Mouse (Mus musculus): ENCODE measurements around the gene Stard7. TPM values are rescaled to one million over a fixed set of nuclear protein-coding genes. Genes with fewer than 3 reads are reported as not detected.
A peak's percentile ranks its signal among the peaks of the same experiment; 100 is the strongest.

Gene Stard7
- polyA plus RNA-seq, 2 experiments: 60.8 to 79.0 TPM

GRCm38 (mm10) chr2:127341159-127341558 lies 71.1 kb downstream of the Stard7 start:
- Histone ChIP-seq H3K9me3 (ENCODE audit: control insufficient read depth, low read length) (no peaks in the 10 kb centered on the region), H3K9ac (ENCODE audit: low read depth, low read length, severe bottlenecking) (no peak overlapping the region), H3K27ac (replicated peaks; ENCODE audit: low read depth, low read length) (no peak overlapping the region), H3K36me3 (ENCODE audit: control insufficient read depth, insufficient read depth, low read length) (no peaks in the 10 kb centered on the region), H3K27me3 (ENCODE audit: control insufficient read depth, insufficient read depth, low read length) (peaks cover 10% of the 10 kb centered on the region; the same call in 1 of the 2 replicates), H3K4me1 (ENCODE audit: control insufficient read depth, insufficient read depth, low read length) (no peaks in the 10 kb centered on the region), H3K4me2 (replicated peaks; ENCODE audit: low read depth, low read length, severe bottlenecking) (no peak overlapping the region), H3K4me3 (replicated peaks; ENCODE audit: low read length) (no peak overlapping the region)
- ATAC-seq (ENCODE audit: low FRiP score, low read depth) (no peak), DNase-seq (ENCODE audit: low spot score) (peak; percentile 53)
- 22% methylated on average over 3 of the region's 3 CpGs for WGBS
- no peak for TF ChIP-seq POLR2A (IDR thresholded peaks at IDR 0.05; ENCODE audit: borderline replicate concordance, extremely low read depth, insufficient read depth, insufficient read length)

GRCm38 (mm10) chr2:127346334-127346733 lies 76.3 kb downstream of the Stard7 start:
- DNase-seq (ENCODE audit: low spot score) (no peak), ATAC-seq (ENCODE audit: low FRiP score, low read depth) (no peak)
- Histone ChIP-seq H3K9me3 (ENCODE audit: control insufficient read depth, low read length) (no peaks in the 10 kb centered on the region), H3K27me3 (ENCODE audit: control insufficient read depth, insufficient read depth, low read length) (no peaks in the 10 kb centered on the region), H3K36me3 (ENCODE audit: control insufficient read depth, insufficient read depth, low read length) (no peaks in the 10 kb centered on the region), H3K4me2 (replicated peaks; ENCODE audit: low read depth, low read length, severe bottlenecking) (no peak overlapping the region), H3K27ac (replicated peaks; ENCODE audit: low read depth, low read length) (no peak overlapping the region), H3K4me3 (replicated peaks; ENCODE audit: low read length) (no peak overlapping the region), H3K4me1 (ENCODE audit: control insufficient read depth, insufficient read depth, low read length) (no peaks in the 10 kb centered on the region), H3K9ac (ENCODE audit: low read depth, low read length, severe bottlenecking) (no peak overlapping the region)
- 73% methylated on average over 1 of the region's 1 CpGs for WGBS
- TF ChIP-seq POLR2A (IDR thresholded peaks at IDR 0.05; ENCODE audit: borderline replicate concordance, extremely low read depth, insufficient read depth, insufficient read length): no peak

- Histone ChIP-seq H3K9ac (ENCODE audit: low read depth, low read length, severe bottlenecking) (no peak overlapping the region), H3K36me3 (ENCODE audit: control insufficient read depth, insufficient read depth, low read length) (no peaks in the 10 kb centered on the region), H3K27ac (replicated peaks; ENCODE audit: low read depth, low read length) (no peak overlapping the region), H3K4me3 (replicated peaks; ENCODE audit: low read length) (no peak overlapping the region), H3K27me3 (ENCODE audit: control insufficient read depth, insufficient read depth, low read length) (no peaks in the 10 kb centered on the region), H3K9me3 (ENCODE audit: control insufficient read depth, low read length) (no peaks in the 10 kb centered on the region), H3K4me2 (replicated peaks; ENCODE audit: low read depth, low read length, severe bottlenecking) (no peak overlapping the region), H3K4me1 (ENCODE audit: control insufficient read depth, insufficient read depth, low read length) (no peaks in the 10 kb centered on the region)
- ATAC-seq (ENCODE audit: low FRiP score, low read depth) (no peak), DNase-seq (ENCODE audit: low spot score) (no peak)
- 79% methylated on average over 13 of the region's 13 CpGs for WGBS
- TF ChIP-seq POLR2A (IDR thresholded peaks at IDR 0.05; ENCODE audit: borderline replicate concordance, extremely low read depth, insufficient read depth, insufficient read length): no peak
Measured at GRCm38 (mm10) chr2:127347147-127347985, 77.3 kb downstream of the Stard7 start.

Other genes starting within 250 kb of the Stard7 start
- 19.2 and 24.6 TPM in 2 replicates for gene Blvra, start 199.6 kb upstream of the Stard7 start, polyA plus RNA-seq (2012; rRNA removed)
- 51.4 and 51.6 TPM in 2 replicates for gene Blvra, start 199.6 kb upstream of the Stard7 start, polyA plus RNA-seq (2014; fragmentation: Nextera tagmentation; extraction: Ambion mirVana)
- gene Ncaph, start 136.3 kb upstream of the Stard7 start, polyA plus RNA-seq (2012; rRNA removed): 42.0 and 59.1 TPM in 2 replicates
- 65.0 and 69.0 TPM in 2 replicates for gene Ncaph, start 136.3 kb upstream of the Stard7 start, polyA plus RNA-seq (2014; fragmentation: Nextera tagmentation; extraction: Ambion mirVana)
- 10.1 and 11.5 TPM in 2 replicates for gene Itpripl1, start 126.8 kb upstream of the Stard7 start, polyA plus RNA-seq (2012; rRNA removed)
- gene Itpripl1, start 126.8 kb upstream of the Stard7 start, polyA plus RNA-seq (2014; fragmentation: Nextera tagmentation; extraction: Ambion mirVana): 20.9 and 22.4 TPM in 2 replicates
- gene 1810024B03Rik, start 61.9 kb upstream of the Stard7 start, polyA plus RNA-seq (2012; rRNA removed): 1.1 and 2.4 TPM in 2 replicates
- 1.6 and 1.7 TPM in 2 replicates for gene 1810024B03Rik, start 61.9 kb upstream of the Stard7 start, polyA plus RNA-seq (2014; fragmentation: Nextera tagmentation; extraction: Ambion mirVana)
- gene Snrnp200, start 61.8 kb upstream of the Stard7 start, polyA plus RNA-seq (2012; rRNA removed): 75.0 and 75.7 TPM in 2 replicates
- 69.4 and 75.4 TPM in 2 replicates for gene Snrnp200, start 61.8 kb upstream of the Stard7 start, polyA plus RNA-seq (2014; fragmentation: Nextera tagmentation; extraction: Ambion mirVana)
- 62.0 and 64.8 TPM in 2 replicates for gene Ciao1, start 22.4 kb upstream of the Stard7 start, polyA plus RNA-seq (2012; rRNA removed)
- 63.1 and 64.2 TPM in 2 replicates for gene Ciao1, start 22.4 kb upstream of the Stard7 start, polyA plus RNA-seq (2014; fragmentation: Nextera tagmentation; extraction: Ambion mirVana)
- 36.2 and 51.2 TPM in 2 replicates for gene Tmem127, start 22.3 kb upstream of the Stard7 start, polyA plus RNA-seq (2012; rRNA removed)
- 22.7 and 26.6 TPM in 2 replicates for gene Tmem127, start 22.3 kb upstream of the Stard7 start, polyA plus RNA-seq (2014; fragmentation: Nextera tagmentation; extraction: Ambion mirVana)
- gene Dusp2, start 65.9 kb downstream of the Stard7 start, polyA plus RNA-seq (2012; rRNA removed): 5.7 and 7.8 TPM in 2 replicates
- 7.4 and 7.6 TPM in 2 replicates for gene Dusp2, start 65.9 kb downstream of the Stard7 start, polyA plus RNA-seq (2014; fragmentation: Nextera tagmentation; extraction: Ambion mirVana)
- 0.04 and 0.08 TPM in 2 replicates for gene Astl, start 68.4 kb downstream of the Stard7 start, polyA plus RNA-seq (2012; rRNA removed)
- 0.14 and 0.40 TPM in 2 replicates for gene Astl, start 68.4 kb downstream of the Stard7 start, polyA plus RNA-seq (2014; fragmentation: Nextera tagmentation; extraction: Ambion mirVana)
- 0.21 and 0.33 TPM in 2 replicates for gene Adra2b, start 93.0 kb downstream of the Stard7 start, polyA plus RNA-seq (2012; rRNA removed)
- gene Adra2b, start 93.0 kb downstream of the Stard7 start, polyA plus RNA-seq (2014; fragmentation: Nextera tagmentation; extraction: Ambion mirVana): 0.48 and 0.52 TPM in 2 replicates
- gene Gpat2, start 155.0 kb downstream of the Stard7 start, polyA plus RNA-seq (2012; rRNA removed): 0.31 and 0.37 TPM in 2 replicates
- 0.14 and 0.39 TPM in 2 replicates for gene Gpat2, start 155.0 kb downstream of the Stard7 start, polyA plus RNA-seq (2014; fragmentation: Nextera tagmentation; extraction: Ambion mirVana)
- gene Fahd2a, start 174.3 kb downstream of the Stard7 start, polyA plus RNA-seq (2012; rRNA removed): 14.6 and 22.2 TPM in 2 replicates
- 20.8 and 24.9 TPM in 2 replicates for gene Fahd2a, start 174.3 kb downstream of the Stard7 start, polyA plus RNA-seq (2014; fragmentation: Nextera tagmentation; extraction: Ambion mirVana)